Mouse (Mus musculus) monocyte, adult 2 months (primary cell): ENCODE measurements at regions not wholly inside any gene's neighbourhood (a gene's known extent, or its start where the extent isn't known, plus 50 kb on each side); places are given as distances from the start of the nearest gene placed in this dataset.

Experiments
- DNase-seq, 2 experiments: peaks; one replicate each; pipeline ENCODE4 v3.0.0; 2022; ENCODE audit warnings: low spot score in 2 of 2, low read depth in 1 of 2

DNA sequence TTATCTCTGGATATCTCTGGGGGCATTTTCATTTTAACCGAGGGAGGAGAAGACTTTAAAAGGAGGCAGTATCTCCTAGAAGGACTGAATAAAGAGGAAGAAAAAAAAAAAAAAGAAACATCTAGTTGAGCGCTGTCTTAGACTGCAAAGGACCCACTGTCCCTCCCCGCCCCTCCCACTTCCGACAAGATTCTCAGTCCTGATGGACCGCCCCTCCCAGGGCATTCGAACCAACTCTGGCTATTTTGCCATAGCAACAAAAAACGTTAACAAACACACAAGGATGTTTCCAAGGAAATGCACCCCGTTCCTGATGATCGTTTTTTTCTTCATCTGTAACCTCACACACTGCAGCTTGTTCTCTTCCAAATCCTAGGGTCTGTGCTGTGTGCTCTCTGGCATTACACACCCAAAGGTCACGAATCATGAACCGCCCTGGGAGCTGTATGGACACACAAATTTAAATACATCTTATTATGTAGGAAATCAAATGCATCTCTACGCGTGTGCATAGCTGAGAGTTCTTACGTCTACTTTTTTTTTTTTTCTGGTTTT, 75.8 kb downstream of the Rnd3 start:
- no peak for DNase-seq

- DNase-seq, result no peak
These were observed 76.5 kb downstream of the Rnd3 start for GRCm38 (mm10) chr2:51072346-51072885.

DNA sequence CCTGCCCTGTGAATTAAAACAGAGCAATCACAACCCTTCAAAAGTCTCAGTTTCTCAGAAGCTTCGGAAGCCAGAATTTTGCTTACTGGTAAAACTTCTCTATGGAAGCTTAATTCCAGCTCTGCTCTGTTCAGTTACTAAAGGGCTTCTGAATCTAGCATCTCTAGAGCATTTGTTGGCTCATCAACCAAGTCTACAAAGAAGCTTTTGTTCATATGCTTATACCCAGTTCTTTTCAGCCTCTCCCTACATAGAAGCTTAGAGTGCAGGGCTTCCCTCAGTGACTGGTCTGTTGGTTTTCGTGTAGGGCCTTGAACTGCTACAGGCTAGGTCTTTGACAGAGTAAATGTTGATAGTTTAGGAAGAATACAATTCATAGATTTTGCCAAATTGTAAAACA, 78.0 kb downstream of the Rnd3 start:
- no peak for DNase-seq

DNA sequence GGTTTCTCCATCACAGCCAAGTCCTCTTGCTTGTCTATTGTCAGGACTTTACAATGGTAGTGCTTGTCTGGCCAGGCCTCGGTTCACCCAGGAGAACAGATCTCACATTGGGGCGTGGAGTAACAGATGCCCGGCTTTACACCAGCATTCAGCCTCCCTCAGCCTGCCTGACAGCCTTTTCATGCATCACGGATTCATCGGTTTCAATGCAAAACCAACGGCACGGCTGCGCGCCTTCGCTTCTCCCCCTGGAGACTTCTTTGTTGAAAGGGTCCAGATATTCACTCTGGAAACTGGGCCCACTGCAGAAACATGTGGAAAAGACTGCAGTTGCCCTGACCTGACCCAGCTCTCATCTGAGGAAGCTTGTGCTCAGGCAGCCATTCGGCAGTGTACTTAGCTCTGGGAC, 82.5 kb downstream of the Rnd3 start:
- no peak for DNase-seq

DNA sequence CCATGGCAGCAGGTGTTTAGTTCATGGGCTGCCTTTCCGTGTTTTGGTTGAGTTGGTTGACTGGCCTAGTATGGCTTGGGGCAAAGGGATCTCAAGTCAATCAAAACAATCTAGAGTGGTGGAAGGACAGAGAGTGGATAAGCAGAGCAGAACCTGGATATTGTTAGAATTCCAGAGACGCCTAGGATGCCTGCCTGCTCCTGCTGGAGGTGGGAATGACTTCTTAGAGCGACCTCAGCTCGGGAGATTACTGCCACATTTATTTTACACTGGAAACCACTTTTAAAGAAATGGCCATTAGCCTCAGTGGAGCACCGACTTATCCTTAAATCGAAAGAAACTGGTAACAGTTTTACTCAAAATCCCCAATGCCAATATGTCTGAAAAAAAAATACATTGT, 83.1 kb downstream of the Rnd3 start:
- no peak for DNase-seq

GRCm38 (mm10) chr2:51064821-51065220, 84.1 kb downstream of the Rnd3 start:
- DNase-seq, result no peak

DNA sequence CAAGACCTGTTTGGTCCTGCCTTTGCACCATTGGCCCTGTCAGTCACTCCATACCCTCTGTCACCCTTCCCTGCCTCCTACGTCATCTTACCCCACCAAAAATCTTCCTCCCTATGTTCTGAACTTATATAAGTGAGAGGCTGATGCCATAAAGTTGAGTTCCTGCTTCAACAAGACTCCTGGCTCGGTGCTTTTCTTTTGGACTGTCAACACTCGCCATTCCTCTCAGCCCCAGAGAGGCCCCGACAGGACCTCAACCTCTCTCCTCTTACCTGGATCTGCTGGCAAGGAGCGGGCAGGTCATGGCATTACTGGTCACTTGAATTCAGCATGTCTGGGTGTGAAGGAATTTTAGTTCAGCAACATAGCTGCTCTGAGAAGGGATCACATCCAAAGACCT, 86.9 kb downstream of the Rnd3 start:
- DNase-seq, result no peak

DNA sequence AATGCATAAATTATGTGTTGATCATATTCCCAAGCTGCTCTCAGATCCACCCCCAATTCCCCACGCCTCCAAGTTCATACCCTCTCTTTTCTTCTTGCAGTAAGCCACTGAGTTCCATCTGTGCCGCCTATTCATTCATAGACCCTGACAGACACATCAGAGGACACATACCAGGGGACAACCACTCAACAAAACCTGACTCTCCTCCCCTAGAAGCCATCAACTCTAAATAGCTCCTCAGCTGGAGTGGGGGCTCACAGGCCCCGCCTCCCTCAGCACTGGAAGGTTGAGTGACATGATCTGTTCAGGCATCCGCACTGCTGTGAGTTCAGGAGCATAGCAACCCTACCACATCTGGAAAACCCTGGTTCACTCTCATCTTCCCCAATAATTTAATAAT, 90.8 kb downstream of the Rnd3 start:
- DNase-seq, result no peak

GRCm38 (mm10) chr2:51056141-51056731, 92.7 kb downstream of the Rnd3 start:
- DNase-seq, result no peak

- DNase-seq, result no peak
These were observed 93.6 kb downstream of the Rnd3 start for GRCm38 (mm10) chr2:51055339-51055738.

- no peak for DNase-seq
These were observed 99.1 kb downstream of the Rnd3 start for GRCm38 (mm10) chr2:51049834-51050170.

- DNase-seq, result no peak
These were observed 99.6 kb downstream of the Rnd3 start for GRCm38 (mm10) chr2:51049101-51049833.

DNA sequence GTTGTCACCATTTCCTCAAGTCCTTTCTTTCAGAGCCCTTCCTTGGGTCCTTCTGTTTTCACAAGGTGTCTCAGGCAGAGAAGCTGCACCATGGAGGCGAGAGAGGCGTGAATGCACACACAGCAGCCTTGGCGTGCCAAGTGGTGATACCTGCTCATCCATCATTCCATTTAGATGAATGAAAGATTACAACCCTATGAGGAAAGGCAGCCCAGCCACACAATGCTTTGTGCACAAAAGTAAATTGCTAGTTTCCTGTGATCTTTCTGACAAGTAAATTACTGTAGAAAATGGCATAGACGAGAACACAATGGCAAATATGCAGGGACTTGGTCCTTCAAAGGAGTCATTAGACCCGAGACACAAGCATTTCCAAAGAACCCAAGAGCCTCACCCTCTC, 101.4 kb downstream of the Rnd3 start:
- DNase-seq, result no peak

- no peak for DNase-seq
These were observed 103.3 kb downstream of the Rnd3 start for GRCm38 (mm10) chr2:51045626-51046025.

DNA sequence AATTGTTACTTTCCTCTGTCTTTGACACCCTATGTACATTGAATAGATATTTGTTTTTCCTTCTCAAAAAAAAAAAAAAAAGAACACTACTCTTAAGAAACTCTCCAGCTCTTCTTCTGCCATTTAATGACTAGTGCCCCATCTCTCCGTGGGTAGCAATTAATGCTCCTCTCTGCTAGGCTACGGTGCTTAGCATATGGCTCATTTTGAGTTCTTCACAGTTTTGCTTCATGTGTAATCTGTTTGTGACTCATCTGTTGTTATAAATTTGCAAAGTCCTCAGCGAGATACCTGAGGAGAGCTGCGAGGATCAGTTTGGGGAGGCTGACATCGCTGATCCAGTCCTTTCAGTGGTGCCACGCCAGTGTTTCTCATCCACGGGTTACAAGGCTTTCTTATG, 107.8 kb downstream of the Rnd3 start:
- no peak for DNase-seq

- DNase-seq, result no peak
These were observed 110.2 kb downstream of the Rnd3 start for GRCm38 (mm10) chr2:51038685-51039084.

- no peak for DNase-seq
These were observed 111.9 kb downstream of the Rnd3 start for GRCm38 (mm10) chr2:51036995-51037394.

GRCm38 (mm10) chr2:51036190-51036755, 112.6 kb downstream of the Rnd3 start:
- DNase-seq, result no peak

- no peak for DNase-seq
These were observed 115.0 kb downstream of the Rnd3 start for GRCm38 (mm10) chr2:51033881-51034280.

DNA sequence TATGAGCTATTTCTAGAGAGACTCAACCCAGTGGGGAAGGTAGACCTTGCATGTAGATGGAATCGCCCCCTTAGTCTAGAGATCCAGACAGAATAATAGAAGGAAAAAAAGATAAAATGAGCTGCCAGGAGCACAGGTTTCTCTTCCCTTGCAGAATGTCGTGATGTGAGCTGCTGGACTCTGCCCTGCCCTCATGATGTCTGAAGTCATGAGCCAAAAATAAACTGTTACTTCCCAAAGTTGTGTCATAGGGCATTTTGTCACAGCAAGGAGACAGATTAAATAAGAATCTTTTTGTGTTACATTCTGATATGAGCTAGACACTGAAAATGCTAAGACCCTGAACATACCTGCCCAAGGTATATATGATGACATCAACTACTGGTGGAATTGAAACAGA, 126.4 kb downstream of the Rnd3 start:
- DNase-seq, result no peak

- DNase-seq, result no peak
These were observed 132.8 kb downstream of the Rnd3 start for GRCm38 (mm10) chr2:51016129-51016402.

GRCm38 (mm10) chr2:51015360-51016128, 133.4 kb downstream of the Rnd3 start:
- DNase-seq, result no peak
